Mouse (Mus musculus): ENCODE measurements at regions not wholly inside any gene's neighbourhood (a gene's known extent, or its start where the extent isn't known, plus 50 kb on each side); places are given as distances from the start of the nearest gene placed in this dataset.

DNA sequence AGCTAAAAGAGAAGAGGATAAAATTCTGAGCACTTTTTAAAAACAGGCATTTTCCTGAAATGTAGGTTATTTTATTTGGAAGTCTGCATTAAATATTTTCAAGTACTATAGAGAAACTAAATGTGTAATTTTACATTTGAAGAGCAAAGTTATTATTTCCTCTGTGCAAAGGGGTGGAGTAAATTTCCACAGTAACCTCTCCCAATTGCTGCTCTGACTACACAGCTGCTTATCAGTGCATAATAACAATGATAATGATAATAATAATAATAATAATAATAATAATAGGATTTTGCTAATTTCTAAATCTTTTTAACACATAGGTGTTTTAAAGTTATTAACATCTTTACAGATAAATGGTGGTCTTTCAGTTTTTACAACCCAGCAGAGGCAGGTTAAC, 258.5 kb downstream of the Gm10295 start:
- no peaks in the 10 kb centered on the region for H3K9me3 ChIP-seq (replicated peaks)
- H3K27ac ChIP-seq, result no peak overlapping the region
- H3K4me1 ChIP-seq, result no peaks in the 10 kb centered on the region
- H3K4me3 ChIP-seq, result no peak overlapping the region
- no peaks in the 10 kb centered on the region for H3K27me3 ChIP-seq
- H3K9ac ChIP-seq, result no peak overlapping the region
- H3K4me2 ChIP-seq (replicated peaks), result no peak overlapping the region
- no peaks in the 10 kb centered on the region for H3K36me3 ChIP-seq
- ATAC-seq (ENCODE audit: low FRiP score), result no peak

DNA sequence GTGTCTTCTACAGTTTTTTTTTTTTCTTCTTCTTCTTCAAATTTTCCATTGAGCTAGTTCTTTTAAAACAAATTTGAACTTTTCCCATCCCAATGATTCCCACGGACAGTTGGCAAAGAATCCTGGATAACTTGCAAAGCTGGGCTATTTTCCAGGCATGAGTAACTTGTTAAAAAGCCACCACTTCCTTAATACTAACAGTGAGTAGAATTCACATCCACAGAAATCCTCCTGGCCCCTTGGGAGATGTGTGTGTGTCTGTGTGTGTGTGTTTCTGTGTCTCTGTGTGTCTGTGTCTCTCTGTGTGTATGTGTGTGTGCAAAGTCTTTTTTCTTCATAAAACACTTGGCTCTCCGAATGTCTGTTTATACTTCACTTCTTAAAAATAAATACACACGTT, 259.0 kb downstream of the Gm10295 start:
- H3K36me3 ChIP-seq, result no peaks in the 10 kb centered on the region
- WGBS, result 73% methylated on average over 3 of the region's 3 CpGs
- no peaks in the 10 kb centered on the region for H3K9me3 ChIP-seq (replicated peaks)
- no peak overlapping the region for H3K27ac ChIP-seq
- H3K27me3 ChIP-seq, result no peaks in the 10 kb centered on the region
- no peak overlapping the region for H3K9ac ChIP-seq
- no peak overlapping the region for H3K4me2 ChIP-seq (replicated peaks)
- no peaks in the 10 kb centered on the region for H3K4me1 ChIP-seq
- H3K4me3 ChIP-seq, result no peak overlapping the region
- ATAC-seq (ENCODE audit: low FRiP score), result no peak

DNA sequence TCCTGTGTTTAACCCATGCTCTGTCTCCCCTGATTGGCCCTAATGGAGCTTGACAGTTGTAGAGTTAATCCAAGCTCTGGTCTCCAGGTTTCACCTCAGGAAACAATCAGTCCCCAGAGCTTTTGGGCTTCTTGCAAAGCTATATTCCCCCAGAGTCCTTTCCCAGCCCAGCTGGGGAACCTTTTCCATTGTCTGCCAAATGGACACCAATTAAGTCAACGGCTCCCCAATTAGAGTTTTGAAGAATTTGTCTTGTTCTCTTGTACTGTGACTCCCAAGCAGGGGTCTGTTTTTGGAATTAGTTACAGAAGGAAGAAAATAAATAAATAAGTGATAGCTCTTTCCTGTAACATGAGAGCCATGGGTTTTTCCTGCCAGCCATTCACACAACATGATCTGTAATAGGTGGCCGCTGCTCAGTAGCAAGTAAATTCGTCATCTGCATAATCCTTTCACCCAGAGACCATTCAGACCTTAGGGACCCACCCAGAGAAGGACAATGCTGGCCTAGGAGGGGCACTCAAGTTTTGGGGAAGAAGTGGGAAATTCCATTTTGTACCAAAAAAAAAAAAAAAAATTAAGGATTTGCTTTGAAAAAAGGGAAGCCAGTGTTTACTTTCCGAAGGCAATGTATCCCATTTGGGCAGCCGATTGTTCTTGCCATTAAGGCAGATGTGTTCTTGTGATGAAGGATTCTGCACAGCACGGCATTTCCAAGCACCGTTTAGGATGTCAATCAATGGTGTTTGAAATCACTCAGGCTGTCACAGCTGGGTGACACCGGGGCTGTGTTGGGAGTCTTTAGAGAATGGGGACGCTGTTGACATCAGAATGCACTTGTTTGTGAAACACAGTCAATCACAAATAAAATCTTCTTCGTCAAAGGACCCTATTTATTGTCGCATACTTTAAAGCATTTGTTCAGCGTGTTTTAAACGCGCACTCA, 286.6 kb downstream of the Gm10295 start:
- Histone ChIP-seq H3K4me1 (peaks cover 13% of the 10 kb centered on the region), H3K4me2 (replicated peaks) (peak overlapping the region; percentile 9)
- ATAC-seq (ENCODE audit: low FRiP score), result no peak

DNA sequence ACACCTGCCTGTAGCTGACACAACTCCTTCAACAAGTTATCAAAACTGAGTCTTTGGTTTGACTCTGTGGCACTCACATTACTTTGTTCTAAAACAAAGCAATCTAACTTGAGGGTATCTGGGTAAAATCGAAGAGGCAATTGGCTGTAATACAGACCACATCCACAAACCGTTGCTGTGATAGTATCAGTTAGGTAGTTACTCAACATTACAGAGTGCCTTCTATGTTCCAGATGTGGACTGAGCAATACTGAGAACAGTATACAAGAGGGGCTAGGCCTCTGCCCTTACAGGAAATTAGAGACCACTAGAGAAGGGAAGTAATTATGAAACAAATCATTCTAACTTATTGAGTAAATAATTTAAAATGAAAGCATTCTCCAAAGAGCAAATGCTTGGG, 300.5 kb downstream of the Gm10295 start:
- H3K4me3 ChIP-seq, result no peak overlapping the region
- WGBS, result 88% methylated on average over 2 of the region's 2 CpGs
- no peak for ATAC-seq (ENCODE audit: low FRiP score)

More for the DNA sequence above, 286.6 kb downstream of the Gm10295 start:
- Histone ChIP-seq H3K27ac (no peak overlapping the region), H3K9me3 (replicated peaks) (no peaks in the 10 kb centered on the region), H3K9ac (no peak overlapping the region), H3K27me3 (no peaks in the 10 kb centered on the region), H3K4me3 (no peak overlapping the region), H3K36me3 (no peaks in the 10 kb centered on the region)
- 10% methylated on average over 14 of the region's 14 CpGs for WGBS

DNA sequence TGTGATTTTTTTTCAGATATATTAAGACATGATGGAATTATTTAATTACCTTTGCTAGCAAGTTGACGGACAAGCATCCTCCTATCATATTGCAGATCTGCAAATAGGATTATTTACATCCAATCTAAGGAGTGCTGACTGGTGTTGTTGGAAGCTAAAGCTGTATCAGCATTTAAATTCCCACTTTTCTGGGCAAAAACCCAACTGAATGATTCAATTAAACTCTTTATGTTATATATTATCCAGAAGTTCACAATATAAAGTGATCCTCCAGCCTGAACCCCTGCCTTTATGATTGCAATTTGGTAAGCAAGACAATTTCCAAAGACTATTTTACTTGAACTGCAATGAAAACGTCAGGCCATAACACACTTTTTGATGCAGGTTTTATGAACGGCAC, 304.1 kb downstream of the Gm10295 start:
- no peaks in the 10 kb centered on the region for H3K36me3 ChIP-seq
- WGBS, result 75% methylated on average over 3 of the region's 3 CpGs
- no peak overlapping the region for H3K27ac ChIP-seq
- H3K27me3 ChIP-seq, result no peaks in the 10 kb centered on the region
- no peaks in the 10 kb centered on the region for H3K9me3 ChIP-seq (replicated peaks)
- no peak for ATAC-seq (ENCODE audit: low FRiP score)
- H3K4me2 ChIP-seq (replicated peaks), result no peak overlapping the region
- H3K4me1 ChIP-seq, result no peaks in the 10 kb centered on the region
- no peak overlapping the region for H3K4me3 ChIP-seq
- no peak overlapping the region for H3K9ac ChIP-seq

More for the DNA sequence above, 300.5 kb downstream of the Gm10295 start:
- Histone ChIP-seq H3K4me2 (replicated peaks) (no peak overlapping the region), H3K27me3 (no peaks in the 10 kb centered on the region), H3K36me3 (no peaks in the 10 kb centered on the region), H3K9ac (no peak overlapping the region), H3K9me3 (replicated peaks) (no peaks in the 10 kb centered on the region), H3K4me1 (no peaks in the 10 kb centered on the region), H3K27ac (no peak overlapping the region)

DNA sequence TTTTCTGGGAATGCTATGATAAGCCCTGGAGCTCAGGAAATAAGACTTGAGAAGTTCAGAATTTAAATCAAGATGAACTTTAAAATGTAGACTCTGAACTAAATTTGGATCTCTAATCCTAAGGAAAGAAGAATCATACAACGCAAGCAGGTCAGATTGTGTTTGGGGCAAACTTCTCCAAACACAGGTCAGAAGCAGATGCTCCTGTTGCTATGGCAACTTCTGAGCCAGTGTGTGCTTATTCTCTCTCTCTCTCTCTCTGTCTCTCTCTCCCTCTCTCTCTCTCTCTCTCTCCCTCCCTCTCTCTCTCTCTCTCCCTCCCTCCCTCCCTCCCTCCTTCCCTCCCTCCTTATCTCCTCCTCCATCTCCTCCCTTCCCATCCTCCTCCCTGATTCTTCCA, 304.7 kb downstream of the Gm10295 start:
- no peak for ATAC-seq (ENCODE audit: low FRiP score)
- Histone ChIP-seq H3K9ac (no peak overlapping the region), H3K27ac (no peak overlapping the region), H3K4me1 (no peaks in the 10 kb centered on the region), H3K27me3 (no peaks in the 10 kb centered on the region), H3K36me3 (no peaks in the 10 kb centered on the region), H3K4me3 (no peak overlapping the region), H3K9me3 (replicated peaks) (no peaks in the 10 kb centered on the region), H3K4me2 (replicated peaks) (no peak overlapping the region)
- WGBS, result 55% methylated on average over 1 of the region's 1 CpGs

DNA sequence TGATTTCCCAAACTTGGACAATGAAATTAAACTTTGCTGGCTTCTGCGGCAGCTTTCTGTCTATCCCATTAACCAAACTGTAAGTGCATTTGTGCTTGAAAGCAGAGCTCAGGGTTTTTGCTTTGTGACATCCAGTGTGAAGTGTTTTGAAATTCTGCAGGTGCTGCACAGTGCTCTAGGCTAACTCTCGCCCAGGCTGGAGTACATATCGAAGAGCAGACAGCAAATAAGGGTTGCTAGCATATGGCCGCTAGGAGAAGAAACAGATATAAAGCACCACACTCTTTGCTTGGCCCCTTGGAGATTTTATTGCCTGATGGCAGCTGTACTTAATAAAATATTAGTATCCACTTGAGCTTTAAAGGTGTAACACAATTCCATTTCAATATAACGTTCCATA, 307.5 kb downstream of the Gm10295 start:
- ATAC-seq (ENCODE audit: low FRiP score), result no peak
- H3K4me1 ChIP-seq, result no peaks in the 10 kb centered on the region
- no peak overlapping the region for H3K27ac ChIP-seq
- H3K36me3 ChIP-seq, result no peaks in the 10 kb centered on the region
- H3K4me3 ChIP-seq, result no peak overlapping the region
- WGBS, result 88% methylated on average over 5 of the region's 5 CpGs
- H3K9ac ChIP-seq, result no peak overlapping the region
- no peaks in the 10 kb centered on the region for H3K27me3 ChIP-seq
- H3K4me2 ChIP-seq (replicated peaks), result no peak overlapping the region
- no peaks in the 10 kb centered on the region for H3K9me3 ChIP-seq (replicated peaks)

DNA sequence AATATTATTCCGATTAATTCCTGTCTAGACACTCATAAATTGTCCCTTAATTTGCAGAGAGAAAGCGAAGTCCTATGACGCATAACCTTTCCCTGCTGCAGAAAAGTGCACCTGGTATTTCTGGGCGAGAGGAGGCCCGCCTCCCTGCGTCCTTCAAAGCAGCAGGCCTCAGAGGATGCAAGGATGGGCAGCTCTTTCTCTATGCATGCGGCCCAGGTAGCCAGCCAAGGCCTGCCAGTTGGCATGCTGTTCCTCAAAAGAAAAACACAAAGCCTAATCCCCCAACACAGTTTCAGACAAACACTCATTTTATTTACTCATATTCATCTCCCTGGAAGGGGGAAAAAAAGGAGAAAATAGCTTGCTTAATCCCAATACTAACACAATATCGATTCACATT, 308.2 kb downstream of the Gm10295 start:
- no peak for ATAC-seq (ENCODE audit: low FRiP score)
- H3K9me3 ChIP-seq (replicated peaks), result no peaks in the 10 kb centered on the region
- H3K27ac ChIP-seq, result no peak overlapping the region
- H3K9ac ChIP-seq, result no peak overlapping the region
- 73% methylated on average over 8 of the region's 8 CpGs for WGBS
- H3K4me3 ChIP-seq, result no peak overlapping the region
- H3K4me1 ChIP-seq, result no peaks in the 10 kb centered on the region
- H3K4me2 ChIP-seq (replicated peaks), result no peak overlapping the region
- no peaks in the 10 kb centered on the region for H3K36me3 ChIP-seq
- H3K27me3 ChIP-seq, result no peaks in the 10 kb centered on the region

DNA sequence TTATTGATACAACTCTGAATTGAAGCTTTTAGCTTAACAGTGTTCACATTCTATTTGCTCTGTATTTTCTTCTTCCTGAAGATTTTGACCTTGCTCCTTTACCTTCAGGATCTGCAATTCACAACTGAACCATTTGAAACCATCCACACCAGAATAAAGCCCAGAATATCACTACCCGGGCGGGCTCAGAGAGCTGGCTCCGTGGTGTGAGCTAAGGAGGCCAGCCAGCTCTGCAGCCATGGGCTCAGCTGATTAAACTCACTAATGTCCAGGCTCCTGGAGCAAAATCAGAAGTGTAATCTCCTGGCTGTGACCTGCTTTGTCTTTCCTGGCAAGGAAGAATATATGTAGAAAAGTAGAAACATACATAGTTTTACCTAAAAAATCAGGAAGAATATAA, 309.9 kb downstream of the Gm10295 start:
- H3K9ac ChIP-seq, result no peak overlapping the region
- H3K27ac ChIP-seq, result no peak overlapping the region
- no peaks in the 10 kb centered on the region for H3K9me3 ChIP-seq (replicated peaks)
- H3K4me1 ChIP-seq, result no peaks in the 10 kb centered on the region
- no peak overlapping the region for H3K4me2 ChIP-seq (replicated peaks)
- 78% methylated on average over 3 of the region's 3 CpGs for WGBS
- no peak for ATAC-seq (ENCODE audit: low FRiP score)
- no peaks in the 10 kb centered on the region for H3K36me3 ChIP-seq
- H3K4me3 ChIP-seq, result no peak overlapping the region
- H3K27me3 ChIP-seq, result no peaks in the 10 kb centered on the region

DNA sequence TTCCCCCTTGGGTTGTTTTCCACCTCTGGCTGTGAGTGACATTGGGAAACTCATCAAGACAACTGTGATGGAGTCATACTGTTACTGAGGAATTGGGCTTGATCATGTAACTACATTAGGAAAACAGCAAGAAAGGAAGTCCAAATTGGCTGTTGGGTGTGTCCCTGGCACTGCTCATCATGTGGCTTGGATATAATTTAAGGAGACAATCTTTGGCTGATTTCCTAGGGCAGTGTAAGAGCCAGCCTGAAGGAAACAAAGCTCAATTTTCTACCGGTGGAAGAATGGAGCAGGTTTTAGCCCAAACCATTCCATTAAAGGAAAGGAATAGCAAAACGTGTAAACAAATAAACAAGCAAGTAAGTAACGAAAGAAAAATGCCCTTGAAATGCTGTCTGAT, 310.4 kb downstream of the Gm10295 start:
- ATAC-seq (ENCODE audit: low FRiP score), result no peak
- no peak overlapping the region for H3K9ac ChIP-seq
- no peaks in the 10 kb centered on the region for H3K36me3 ChIP-seq
- no peak overlapping the region for H3K27ac ChIP-seq
- H3K4me1 ChIP-seq, result no peaks in the 10 kb centered on the region
- H3K9me3 ChIP-seq (replicated peaks), result no peaks in the 10 kb centered on the region
- H3K4me2 ChIP-seq (replicated peaks), result no peak overlapping the region
- no peak overlapping the region for H3K4me3 ChIP-seq
- no peaks in the 10 kb centered on the region for H3K27me3 ChIP-seq
- WGBS, result 79% methylated on average over 3 of the region's 3 CpGs

DNA sequence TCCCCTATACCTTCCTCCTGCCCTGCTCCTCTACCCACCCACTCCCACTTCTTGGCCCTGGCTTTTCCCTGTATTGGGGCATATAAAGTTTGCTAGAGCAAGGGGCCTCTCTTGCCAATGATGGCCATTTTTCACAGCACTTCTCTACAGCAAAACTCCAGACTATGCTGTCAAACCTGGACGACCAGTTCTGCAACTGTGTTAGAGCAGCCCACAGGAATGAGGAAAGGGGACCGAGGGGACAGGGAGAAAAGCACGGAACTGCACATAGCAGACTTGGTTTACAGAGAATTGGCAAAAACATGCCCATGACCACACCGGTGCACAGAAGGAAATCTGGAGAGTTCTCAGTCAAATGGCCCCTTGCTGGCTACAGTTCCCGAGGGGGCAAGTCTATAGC, 312.7 kb downstream of the Gm10295 start:
- no peak overlapping the region for H3K9ac ChIP-seq
- H3K27me3 ChIP-seq, result no peaks in the 10 kb centered on the region
- no peaks in the 10 kb centered on the region for H3K9me3 ChIP-seq (replicated peaks)
- no peaks in the 10 kb centered on the region for H3K4me1 ChIP-seq
- H3K4me2 ChIP-seq (replicated peaks), result no peak overlapping the region
- no peaks in the 10 kb centered on the region for H3K36me3 ChIP-seq
- H3K27ac ChIP-seq, result no peak overlapping the region
- 87% methylated on average over 5 of the region's 5 CpGs for WGBS
- no peak for ATAC-seq (ENCODE audit: low FRiP score)
- no peak overlapping the region for H3K4me3 ChIP-seq

DNA sequence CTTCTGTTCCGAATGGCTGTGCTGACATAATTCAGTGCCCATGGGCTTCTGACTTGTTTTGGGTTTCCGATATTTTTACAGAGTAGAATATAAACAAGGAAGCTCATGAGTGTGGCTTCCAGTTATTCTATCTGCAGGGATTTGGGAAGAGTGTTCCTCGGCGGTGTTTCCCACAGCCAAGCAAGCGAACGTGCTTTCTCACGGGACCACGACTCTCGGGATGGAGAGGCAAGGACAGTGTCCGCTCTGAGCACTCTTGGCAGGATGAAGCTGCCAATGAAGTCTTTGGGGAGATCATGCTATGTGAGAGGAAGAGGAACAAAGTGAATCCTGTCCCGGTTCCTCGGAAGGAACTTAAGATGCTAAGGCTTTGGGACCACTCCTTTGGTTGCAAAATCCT, 318.2 kb downstream of the Gm10295 start:
- H3K4me3 ChIP-seq, result no peak overlapping the region
- WGBS, result 79% methylated on average over 12 of the region's 12 CpGs
- no peak overlapping the region for H3K4me2 ChIP-seq (replicated peaks)
- no peaks in the 10 kb centered on the region for H3K9me3 ChIP-seq (replicated peaks)
- no peaks in the 10 kb centered on the region for H3K4me1 ChIP-seq
- H3K9ac ChIP-seq, result no peak overlapping the region
- H3K27me3 ChIP-seq, result no peaks in the 10 kb centered on the region
- no peak overlapping the region for H3K27ac ChIP-seq
- no peaks in the 10 kb centered on the region for H3K36me3 ChIP-seq
- ATAC-seq (ENCODE audit: low FRiP score), result no peak

DNA sequence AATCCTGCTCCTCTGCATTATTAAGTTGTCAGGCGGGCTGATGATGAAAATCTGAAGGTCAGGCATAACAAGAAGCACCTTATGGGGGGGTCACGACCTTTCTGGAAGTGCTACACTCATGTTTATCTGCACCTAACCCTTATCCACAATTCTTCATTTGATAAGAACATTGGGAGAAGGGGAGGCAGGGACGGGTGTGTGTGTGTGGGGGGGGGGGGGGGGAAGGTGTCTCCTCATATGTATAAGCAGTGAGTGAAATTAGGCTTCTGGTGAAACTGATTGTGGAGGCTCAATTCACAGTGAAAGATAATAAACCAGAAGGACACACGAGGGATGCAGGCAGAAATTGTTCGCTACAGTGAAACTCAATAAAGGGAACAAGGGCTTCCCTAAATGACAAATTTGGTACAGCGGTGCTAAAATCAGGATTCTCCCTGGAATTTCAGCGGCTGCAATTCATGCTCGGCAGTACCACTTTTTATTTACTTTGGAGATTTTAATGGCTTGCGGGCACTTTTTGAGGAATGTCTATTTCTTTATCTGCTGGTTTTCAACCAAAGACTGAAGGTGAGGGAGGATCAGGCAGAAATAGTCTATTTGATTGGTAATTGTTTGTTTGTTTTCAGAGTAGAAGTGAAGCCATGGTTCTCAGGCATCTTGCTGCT, 327.2 kb downstream of the Gm10295 start:
- Histone ChIP-seq H3K27me3 (no peaks in the 10 kb centered on the region), H3K9ac (peak overlapping the region; percentile 58), H3K9me3 (replicated peaks) (peaks cover 6% of the 10 kb centered on the region; the same call in 1 of the 2 replicates), H3K36me3 (no peaks in the 10 kb centered on the region), H3K4me1 (peaks cover 22% of the 10 kb centered on the region), H3K4me3 (peak overlapping the region; percentile 28), H3K4me2 (replicated peaks) (peak overlapping the region; percentile 56), H3K27ac (peak overlapping the region; percentile 81; the same call in 1 of the 2 replicates)
- 7% methylated on average over 9 of the region's 9 CpGs for WGBS
- peak; percentile 60 for ATAC-seq (ENCODE audit: low FRiP score)

Measured in hindbrain, embryonic 12.5 days (tissue).